ENCODE assay signal across 15 mouse cellular contexts in genomic region chr2:3752893-3753292, GRCm38 (mm10).
A peak's percentile ranks its signal among the peaks of the same experiment; 100 is the strongest.
DNase-seq lines count a peak whose midpoint lies in the region; ATAC-seq lines count a peak whose summit lies in the region.
"Had no signal": no experiment of that assay in that cellular context is flagged by ENCODE, and none has a peak within 500 bp of the region (broad histone marks: within the 10 kb centered on the region; RNA-seq: fewer than 3 reads in every experiment).

No protein-coding gene starts in this region.

- no peaks in the 10 kb centered on the region for H3K36me3 ChIP-seq in embryonic facial prominence, embryonic 13.5 days
- no peaks in the 10 kb centered on the region for H3K36me3 ChIP-seq in embryonic facial prominence, embryonic 10.5 days (replicated peaks)
- no peaks in the 10 kb centered on the region for H3K36me3 ChIP-seq in kidney, embryonic 15.5 days
- H3K36me3 ChIP-seq: forebrain, embryonic 15.5 days; limb, embryonic 13.5 days; midbrain, embryonic 10.5 days had no signal

- DNase-seq in embryonic facial prominence, embryonic 10.5 days (ENCODE audit: low spot score) = no peak
- no peak for DNase-seq in kidney, postnatal 14 days
- peak; percentile 6 for DNase-seq in thymus, postnatal 4 days
- DNase-seq in thymus, postnatal 0 days (ENCODE audit: low spot score) = no peak
- DNase-seq in adrenal gland, adult 18-20 months (ENCODE audit: low spot score in 2 of 2) = no peak
- DNase-seq in gastrocnemius, adult 18-20 months (ENCODE audit: low spot score) = no peak
- DNase-seq: heart, postnatal 10 days; thymus, postnatal 14 days had no signal

- no peak overlapping the region for H3K9ac ChIP-seq in embryonic facial prominence, embryonic 13.5 days
- H3K9ac ChIP-seq in kidney, embryonic 15.5 days = no peak overlapping the region
- H3K9ac ChIP-seq: forebrain, embryonic 15.5 days had no signal

- H3K9me3 ChIP-seq in embryonic facial prominence, embryonic 13.5 days = no peaks in the 10 kb centered on the region
- H3K9me3 ChIP-seq in embryonic facial prominence, embryonic 10.5 days = no peaks in the 10 kb centered on the region
- H3K9me3 ChIP-seq in kidney, embryonic 15.5 days (replicated peaks) = no peaks in the 10 kb centered on the region
- H3K9me3 ChIP-seq: forebrain, embryonic 15.5 days; limb, embryonic 13.5 days; midbrain, embryonic 10.5 days had no signal

- H3K27me3 ChIP-seq in embryonic facial prominence, embryonic 13.5 days = no peaks in the 10 kb centered on the region
- H3K27me3 ChIP-seq in embryonic facial prominence, embryonic 10.5 days (replicated peaks; ENCODE audit: low read depth, poor library complexity, severe bottlenecking) = no peaks in the 10 kb centered on the region
- no peaks in the 10 kb centered on the region for H3K27me3 ChIP-seq in kidney, embryonic 15.5 days
- H3K27me3 ChIP-seq: forebrain, embryonic 15.5 days; limb, embryonic 13.5 days had no signal

- H3K4me1 ChIP-seq in embryonic facial prominence, embryonic 13.5 days = peaks cover 55% of the 10 kb centered on the region
- H3K4me1 ChIP-seq in embryonic facial prominence, embryonic 10.5 days = peaks cover 40% of the 10 kb centered on the region
- H3K4me1 ChIP-seq in kidney, embryonic 15.5 days = peaks cover 60% of the 10 kb centered on the region

- no peak for ATAC-seq in embryonic facial prominence, embryonic 13.5 days (ENCODE audit: insufficient number of reproducible peaks, insufficient read depth, low FRiP score, low TSS enrichment, low read depth)
- 0 out of 2 replicates have a peak, but pooled peaks have one; percentile 16 for ATAC-seq in kidney, embryonic 15.5 days (replicated peaks; ENCODE audit: low FRiP score)

- 0 out of 2 replicates have a peak overlapping the region, but pooled peaks have one; percentile 66 for H3K27ac ChIP-seq in embryonic facial prominence, embryonic 13.5 days
- no peak overlapping the region for H3K27ac ChIP-seq in embryonic facial prominence, embryonic 10.5 days (replicated peaks)
- H3K27ac ChIP-seq in kidney, embryonic 15.5 days = no peak overlapping the region
- H3K27ac ChIP-seq: left cerebral cortex, adult 2 months; midbrain, embryonic 10.5 days had no signal

- no peak overlapping the region for H3K4me2 ChIP-seq in embryonic facial prominence, embryonic 13.5 days
- no peak overlapping the region for H3K4me2 ChIP-seq in kidney, embryonic 15.5 days
- H3K4me2 ChIP-seq: forebrain, embryonic 15.5 days had no signal

- whole genome bisulfite sequencing in embryonic facial prominence, embryonic 13.5 days = 87% methylated on average over 5 of the region's 5 CpGs
- 92% methylated on average over 5 of the region's 5 CpGs for WGBS in embryonic facial prominence, embryonic 10.5 days
- WGBS in kidney, embryonic 15.5 days = 71% methylated on average over 5 of the region's 5 CpGs

- H3K4me3 ChIP-seq in embryonic facial prominence, embryonic 13.5 days = no peak overlapping the region
- no peak overlapping the region for H3K4me3 ChIP-seq in embryonic facial prominence, embryonic 10.5 days
- no peak overlapping the region for H3K4me3 ChIP-seq in kidney, embryonic 15.5 days (replicated peaks)
- H3K4me3 ChIP-seq: erythroblast, embryonic 14.5 days; forebrain, embryonic 15.5 days; left cerebral cortex, adult 2 months; limb, embryonic 13.5 days; midbrain, embryonic 10.5 days had no signal
